Comparison of ENCODE assay signal across 9 mouse cellular contexts in genomic region chr10:78540943-78541342, GRCm38 (mm10). TPM values are rescaled to one million over a fixed set of nuclear protein-coding genes. Genes with fewer than 3 reads are reported as not detected.
A peak's percentile ranks its signal among the peaks of the same experiment; 100 is the strongest.
DNase-seq lines count a peak whose midpoint lies in the region; ATAC-seq and TF ChIP-seq lines count a peak whose summit lies in the region.
"Had no signal": no experiment of that assay in that cellular context is flagged by ENCODE, and none has a peak within 500 bp of the region (broad histone marks: within the 10 kb centered on the region; RNA-seq: fewer than 3 reads in every experiment).

No protein-coding gene starts in this region.

- no peaks in the 10 kb centered on the region for H3K9me3 ChIP-seq in heart, embryonic 10.5 days
- no peaks in the 10 kb centered on the region for H3K9me3 ChIP-seq in midbrain, embryonic 16.5 days (replicated peaks; ENCODE audit: control insufficient read depth, low read length, poor library complexity, severe bottlenecking)

- WGBS in heart, adult 2 months, result 45% methylated on average over 2 of the region's 2 CpGs
- 58% methylated on average over 2 of the region's 2 CpGs for WGBS in heart, embryonic 10.5 days
- WGBS in midbrain, embryonic 16.5 days, result 71% methylated on average over 2 of the region's 2 CpGs

- no peak for TF ChIP-seq EP300 in heart, adult 2 months (IDR thresholded peaks at IDR 0.05; ENCODE audit: insufficient read depth, low read depth, low read length)

- no peak overlapping the region for H3K4me2 ChIP-seq in midbrain, embryonic 16.5 days (ENCODE audit: low read length)

- intact Hi-C loops in heart, adult 2 months (cut with DNase I), result loop anchor here (2.0 kb wide), 1 partner anchor 64 kb away; no protein-coding TSS in a partner anchor
- intact Hi-C loops in heart, postnatal 25 days (cut with DNase I), result loop anchor here (1.0 kb wide), 1 partner anchor 64 kb away; no protein-coding TSS in a partner anchor

- H3K27ac ChIP-seq in heart, adult 2 months, result no peak overlapping the region
- H3K27ac ChIP-seq in heart, embryonic 10.5 days, result no peak overlapping the region
- no peak overlapping the region for H3K27ac ChIP-seq in midbrain, embryonic 16.5 days (ENCODE audit: low read length)

- H3K9ac ChIP-seq in heart, adult 2 months (ENCODE audit: low read depth, low read length), result no peak overlapping the region
- H3K9ac ChIP-seq in midbrain, embryonic 16.5 days (ENCODE audit: low read depth, low read length), result no peak overlapping the region

- no peak for ATAC-seq in midbrain, embryonic 16.5 days

- H3K4me1 ChIP-seq in heart, adult 2 months (ENCODE audit: control insufficient read depth, insufficient read depth, low read length), result no peaks in the 10 kb centered on the region
- no peaks in the 10 kb centered on the region for H3K4me1 ChIP-seq in heart, embryonic 10.5 days
- no peaks in the 10 kb centered on the region for H3K4me1 ChIP-seq in midbrain, embryonic 16.5 days (ENCODE audit: control insufficient read depth, insufficient read depth, low read length)

- no peak overlapping the region for H3K4me3 ChIP-seq in heart, adult 2 months
- H3K4me3 ChIP-seq in heart, embryonic 10.5 days, result no peak overlapping the region
- no peak overlapping the region for H3K4me3 ChIP-seq in midbrain, embryonic 16.5 days (ENCODE audit: low read depth, low read length)

- H3K36me3 ChIP-seq in heart, adult 2 months (ENCODE audit: control insufficient read depth, insufficient read depth, low read length), result no peaks in the 10 kb centered on the region
- no peaks in the 10 kb centered on the region for H3K36me3 ChIP-seq in heart, embryonic 10.5 days
- H3K36me3 ChIP-seq in midbrain, embryonic 16.5 days (ENCODE audit: control insufficient read depth, insufficient read depth, low read length), result no peaks in the 10 kb centered on the region

- no peak for DNase-seq in heart, adult 2 months
- no peak for DNase-seq in heart, postnatal 25 days (ENCODE audit: low spot score)
- DNase-seq in B cell, adult 2 months, result peak; percentile 14 to 16
- peak; percentile 49 for DNase-seq in adrenal gland, postnatal 10 days
- peak; percentile 74 for DNase-seq in heart, embryonic 10.5 days (ENCODE audit: low spot score)
- peak; percentile 49 for DNase-seq in lung, postnatal 14 days
- no peak for DNase-seq in frontal cortex, postnatal 10 days (ENCODE audit: low spot score in 2 of 2)

- H3K79me2 ChIP-seq in heart, adult 2 months (replicated peaks; ENCODE audit: control insufficient read depth, insufficient read depth, low read length), result no peaks in the 10 kb centered on the region

- H3K27me3 ChIP-seq in heart, adult 2 months (ENCODE audit: control insufficient read depth, insufficient read depth, low read length), result no peaks in the 10 kb centered on the region
- no peaks in the 10 kb centered on the region for H3K27me3 ChIP-seq in heart, embryonic 10.5 days (ENCODE audit: insufficient read depth, poor library complexity, severe bottlenecking)
- no peaks in the 10 kb centered on the region for H3K27me3 ChIP-seq in midbrain, embryonic 16.5 days (ENCODE audit: control insufficient read depth, insufficient read depth, low read depth, low read length)

- no peak for TF ChIP-seq POLR2A in heart, adult 2 months (IDR thresholded peaks at IDR 0.05; ENCODE audit: insufficient read depth, low read depth, low read length)

- peak; percentile 64 for TF ChIP-seq CTCF in heart, adult 2 months (IDR thresholded peaks at IDR 0.05)

RNA-seq across cellular contexts. Expression of gene Olfr1358, which starts 23.7 kb away (rescaled TPM):
- total RNA-seq in heart, adult 2 months (2021), result not detected
- polyA plus RNA-seq in heart, adult 2 months (2012; rRNA removed), result not detected in 2 replicates
- total RNA-seq in heart, postnatal 25 days (2021), result not detected
- total RNA-seq in adrenal gland, postnatal 10 days (2021), result not detected
- not detected in 2 replicates for polyA plus RNA-seq in heart, embryonic 10.5 days (2016; fragmentation: Nextera tagmentation; extraction: Ambion mirVana)
- polyA plus RNA-seq in midbrain, embryonic 16.5 days (2015; fragmentation: Nextera tagmentation; extraction: Ambion mirVana), result not detected in 2 replicates
- polyA plus RNA-seq: large intestine, adult 2 months had no signal

RNA-seq across cellular contexts. Expression of gene Ilvbl, which starts 33.2 kb away (rescaled TPM):
- total RNA-seq in heart, adult 2 months (2021), result 10 to 100 TPM; 35.4 to 48.4 TPM
- polyA plus RNA-seq in heart, adult 2 months (2012; rRNA removed), result 39.9 and 49.3 TPM in 2 replicates
- 10 to 100 TPM; 32.9 to 34.9 TPM for total RNA-seq in heart, postnatal 25 days (2021)
- total RNA-seq in adrenal gland, postnatal 10 days (2021), result 10 to 100 TPM; 54.0 to 55.1 TPM
- 41.3 and 43.1 TPM in 2 replicates for polyA plus RNA-seq in heart, embryonic 10.5 days (2016; fragmentation: Nextera tagmentation; extraction: Ambion mirVana)
- polyA plus RNA-seq in midbrain, embryonic 16.5 days (2015; fragmentation: Nextera tagmentation; extraction: Ambion mirVana), result 66.1 and 81.4 TPM in 2 replicates

RNA-seq across cellular contexts. Expression of gene Syde1, which starts 50.8 kb away (rescaled TPM):
- total RNA-seq in heart, adult 2 months (2021), result 10 to 100 TPM; 12.3 TPM
- polyA plus RNA-seq in heart, adult 2 months (2012; rRNA removed), result 17.4 and 20.9 TPM in 2 replicates
- total RNA-seq in heart, postnatal 25 days (2021), result 10 to 100 TPM; 12.8 to 13.7 TPM
- total RNA-seq in adrenal gland, postnatal 10 days (2021), result 10 to 100 TPM; 27.3 to 29.2 TPM
- polyA plus RNA-seq in heart, embryonic 10.5 days (2016; fragmentation: Nextera tagmentation; extraction: Ambion mirVana), result 12.2 and 13.3 TPM in 2 replicates
- 2.9 and 3.0 TPM in 2 replicates for polyA plus RNA-seq in midbrain, embryonic 16.5 days (2015; fragmentation: Nextera tagmentation; extraction: Ambion mirVana)

Comparison
In these comparisons a context has a peak if more than half of its experiments do, and no peak if none do; other contexts are left out.
1. DNase-seq: peak in B cell, adult 2 months (2 of 2), adrenal gland, postnatal 10 days (single experiment), heart, embryonic 10.5 days (single experiment) and lung, postnatal 14 days (single experiment); none in heart, adult 2 months (0 of 2), heart, postnatal 25 days (single experiment) and frontal cortex, postnatal 10 days (0 of 2).